Mouse (Mus musculus) layer of hippocampus, postnatal 36 days (tissue): ENCODE results near the gene Pacs2. TPM values are rescaled to one million over a fixed set of nuclear protein-coding genes. Genes with fewer than 3 reads are reported as not detected.
A peak's percentile ranks its signal among the peaks of the same experiment; 100 is the strongest.

ENCODE experiments used
- DNase-seq, 2 experiments: peaks; one replicate each; pipeline ENCODE4 v3.0.0; 2022
- total RNA-seq, 2 experiments: library from RNA; stranded (reverse); gene quantifications; 2 replicates each; pipeline ENCODE4 v1.2.3; 2021

The Pacs2 gene
- total RNA-seq: 10 to 100 TPM; 87.3 to 88.1 TPM

DNA sequence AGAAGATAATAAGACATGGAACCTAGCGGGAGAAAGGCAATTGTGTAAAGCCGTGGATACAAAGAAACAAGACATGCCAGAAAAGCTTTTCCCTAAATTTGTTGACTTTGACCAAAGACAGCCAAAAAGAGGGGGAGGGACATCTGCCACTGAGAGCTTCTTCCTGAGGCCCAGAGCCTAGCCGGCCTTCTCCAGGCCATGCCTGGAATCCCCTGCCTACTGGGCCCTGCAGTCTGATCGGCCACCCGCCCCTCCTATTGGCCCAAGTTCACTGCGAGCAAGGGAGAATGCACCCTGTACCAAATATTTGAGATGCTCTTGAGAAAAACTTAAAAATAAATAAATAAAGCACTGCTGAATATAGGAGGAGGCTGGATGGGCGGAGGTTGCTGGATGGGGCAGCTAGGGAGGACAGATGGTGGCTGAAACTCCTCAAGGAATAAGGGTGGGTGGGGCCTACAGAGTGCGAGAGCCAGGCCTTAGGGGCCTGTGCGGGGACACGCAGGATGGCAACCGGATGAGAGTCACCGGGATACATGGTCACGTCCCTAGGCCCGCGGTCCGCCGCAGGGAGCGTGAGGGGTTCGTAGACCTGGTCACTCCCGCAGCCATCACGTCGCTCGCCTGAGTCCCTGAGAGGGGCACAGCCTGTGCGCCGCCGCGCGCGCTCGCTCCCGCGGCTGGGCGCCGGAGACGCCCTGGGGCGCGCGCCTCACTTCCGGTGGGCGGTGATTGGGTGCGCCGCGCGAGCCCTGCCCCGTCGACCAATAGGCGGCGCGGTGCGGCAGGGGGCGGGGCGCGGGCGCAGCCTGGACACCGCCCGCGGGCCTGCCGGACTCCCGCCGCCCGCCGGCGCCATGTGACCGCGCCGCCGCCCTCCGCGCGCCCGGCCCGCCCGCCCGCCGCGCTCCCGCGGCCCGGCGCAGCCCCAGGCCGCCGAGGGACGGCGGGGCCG is at the start of gene Pacs2:
TSS of gene Pacs2 (plus strand) at position 905 of the 955 bp plus-strand sequence.
- peak; percentile 91 for DNase-seq

DNA sequence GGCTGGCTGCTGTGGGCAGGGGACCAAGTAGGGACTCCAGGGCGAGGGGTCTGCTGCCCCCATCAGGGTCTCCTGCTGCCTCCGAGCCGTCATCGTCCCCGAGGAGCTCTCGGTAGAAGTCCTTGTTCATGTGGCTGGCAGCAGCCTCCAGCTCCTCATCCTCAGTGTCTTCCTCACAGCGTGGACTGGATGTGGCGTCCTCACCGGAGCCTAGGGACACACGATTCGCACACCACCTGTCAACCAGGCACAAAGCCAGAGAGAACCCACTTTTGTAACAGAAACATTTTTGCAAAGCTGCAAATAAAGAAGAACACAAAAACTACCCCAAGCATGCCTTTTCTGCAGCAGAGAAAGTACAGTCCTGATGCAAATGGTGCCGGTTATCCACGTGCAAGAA is 48.5 kb upstream of the Pacs2 start:
- DNase-seq: no peak

DNA sequence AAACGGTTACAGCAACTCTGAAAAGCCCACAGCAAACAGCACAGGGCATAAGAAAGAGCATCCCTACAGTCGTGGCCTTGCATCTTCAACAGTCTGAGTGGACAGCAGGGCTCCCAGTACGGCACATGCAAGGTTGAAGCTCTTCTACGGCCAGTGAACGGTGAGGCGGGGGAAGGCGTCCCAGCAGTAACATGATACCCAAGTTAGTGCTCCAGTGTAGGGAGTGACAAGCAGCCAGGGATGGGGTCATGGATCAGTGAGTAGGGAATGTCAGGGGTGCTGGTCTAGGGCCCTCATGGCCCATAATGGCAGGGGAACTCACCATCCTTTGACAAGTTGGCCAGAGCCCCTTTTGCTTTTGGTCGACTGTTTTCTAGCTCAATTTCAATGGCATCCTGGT is 45.4 kb upstream of the Pacs2 start:
- DNase-seq: no peak

DNA sequence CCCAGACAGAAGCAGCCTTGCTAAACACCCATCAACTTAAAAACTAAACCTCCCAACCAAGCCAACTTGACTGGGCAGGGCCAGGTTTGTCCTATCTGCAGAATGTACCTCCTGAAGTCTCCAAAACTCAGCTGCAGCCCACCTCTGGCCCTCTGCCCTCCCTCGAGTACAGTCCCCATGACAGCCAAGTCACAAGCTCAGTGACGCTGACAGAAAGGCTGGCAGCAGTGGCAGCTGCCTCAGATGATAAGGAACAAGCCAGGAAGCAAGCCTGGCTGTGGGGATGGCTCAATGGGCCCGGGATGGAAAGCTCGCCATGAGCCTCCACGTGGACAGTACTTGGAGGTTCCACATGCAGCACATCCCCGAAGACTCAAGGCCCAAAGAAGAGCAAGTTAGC is 44.7 kb upstream of the Pacs2 start:
- no peak for DNase-seq

DNA sequence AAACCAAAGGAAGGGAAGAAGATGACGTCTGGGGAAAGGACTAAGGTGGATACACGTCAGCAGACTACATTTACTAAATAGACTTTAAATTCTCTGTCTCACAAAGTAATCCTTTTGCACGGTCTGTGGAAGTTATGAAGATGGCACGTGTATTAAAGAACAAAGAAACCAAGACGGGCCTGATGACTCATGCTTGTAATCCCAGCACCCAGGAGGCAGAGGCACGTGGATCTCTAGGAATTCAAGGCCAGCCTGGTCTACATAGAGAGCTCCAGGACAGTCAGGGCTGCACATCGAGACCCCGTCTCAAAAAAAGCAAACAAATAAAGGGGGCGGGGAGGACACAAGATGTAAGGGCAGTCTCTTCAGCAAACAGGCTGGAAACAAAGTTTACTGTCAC is 39.6 kb upstream of the Pacs2 start:
- no peak for DNase-seq

DNA sequence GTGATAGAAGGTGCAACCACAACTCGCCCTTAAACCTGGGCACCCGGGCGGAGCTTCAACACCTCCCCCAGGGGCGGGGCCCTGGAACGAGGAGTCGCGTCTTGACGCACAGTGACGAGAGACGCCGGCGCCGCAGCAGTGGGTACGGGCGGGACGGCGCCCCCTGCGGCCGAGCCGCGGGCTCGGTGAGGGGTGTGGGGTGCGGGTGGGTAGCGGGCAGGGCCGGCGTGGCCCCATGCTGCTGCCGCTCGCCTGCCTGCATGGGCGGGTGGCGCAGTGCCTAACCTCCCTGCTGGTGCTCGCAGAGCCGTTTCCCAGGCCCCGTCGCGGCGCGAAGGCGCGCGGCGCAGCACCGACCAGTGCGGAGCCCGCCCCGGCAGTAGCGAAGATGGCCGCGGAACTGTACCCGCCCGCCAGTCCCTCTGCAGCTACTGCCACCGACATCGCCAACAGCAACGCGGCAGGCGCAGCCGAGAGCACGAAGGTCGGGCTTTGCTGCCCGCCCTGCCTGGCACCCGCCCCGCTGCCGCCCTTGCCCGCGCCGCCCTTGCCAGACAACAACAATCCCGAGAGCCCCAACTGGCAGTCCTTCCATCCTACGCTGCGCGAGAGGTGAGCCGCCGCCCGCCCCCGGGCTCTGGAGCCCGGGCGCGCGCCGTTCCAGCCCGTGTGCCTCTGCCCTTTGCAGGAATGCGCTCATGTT is 37.8 kb upstream of the Pacs2 start, which contains the start of gene Btbd6:
TSS of gene Btbd6 (plus strand) at position 112 of the 703 bp plus-strand sequence.
- DNase-seq: peak; percentile 85 to 86

DNA sequence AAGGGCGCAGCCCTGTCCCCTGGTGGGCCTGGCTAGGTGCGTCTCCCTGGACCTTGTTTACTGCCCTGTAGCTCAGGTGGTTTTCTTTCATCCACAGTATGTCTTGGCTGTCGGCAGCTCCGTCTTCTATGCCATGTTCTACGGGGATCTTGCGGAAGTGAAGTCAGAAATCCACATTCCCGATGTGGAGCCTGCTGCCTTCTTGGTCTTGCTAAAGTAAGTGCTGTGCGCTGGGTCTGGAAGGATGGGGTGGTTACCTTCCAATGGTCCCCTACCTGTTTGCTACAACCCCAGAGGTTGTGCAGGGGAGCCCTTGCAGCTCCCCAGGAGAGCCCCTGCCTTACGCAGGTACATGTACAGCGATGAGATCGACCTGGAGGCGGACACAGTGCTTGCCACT is 37.2 kb upstream of the Pacs2 start:
- DNase-seq: no peak

DNA sequence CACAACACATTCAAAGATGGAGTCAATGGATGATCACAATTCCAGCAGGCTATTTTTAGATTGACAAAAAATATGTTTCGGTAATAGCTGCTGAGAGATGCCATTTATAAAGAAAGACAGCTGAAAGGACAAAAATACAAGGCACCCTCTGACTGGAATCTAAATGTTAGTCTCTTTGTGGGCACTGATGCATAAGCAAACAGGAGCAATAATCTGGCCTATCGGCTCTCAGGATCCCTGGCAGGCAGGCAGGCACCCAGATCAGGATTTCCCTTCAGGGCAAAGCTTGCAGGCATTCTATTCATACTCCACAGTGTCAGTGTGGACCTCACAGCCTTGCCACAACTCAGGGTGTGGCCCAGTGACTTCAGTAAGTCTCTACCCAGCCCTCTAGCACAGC is 32.3 kb upstream of the Pacs2 start:
- no peak for DNase-seq

DNA sequence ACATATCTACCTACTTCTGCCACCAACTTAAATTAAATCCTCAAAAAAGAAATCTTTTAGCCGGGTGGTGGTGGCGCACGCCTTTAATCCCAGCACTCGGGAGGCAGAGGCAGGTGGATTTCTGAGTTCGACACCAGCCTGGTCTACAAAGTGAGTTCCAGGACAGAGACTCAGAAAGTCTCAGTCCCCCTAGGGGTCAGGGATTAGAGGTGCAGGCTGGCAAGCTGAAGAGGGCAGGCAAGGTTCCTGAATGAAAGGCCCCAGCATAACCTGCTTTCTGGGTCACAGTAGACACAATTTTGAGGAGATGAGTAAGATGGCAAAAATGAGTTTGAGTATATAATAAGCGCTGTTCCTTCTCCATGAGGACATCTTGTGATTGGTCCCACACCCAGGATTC is 29.0 kb upstream of the Pacs2 start:
- no peak for DNase-seq

DNA sequence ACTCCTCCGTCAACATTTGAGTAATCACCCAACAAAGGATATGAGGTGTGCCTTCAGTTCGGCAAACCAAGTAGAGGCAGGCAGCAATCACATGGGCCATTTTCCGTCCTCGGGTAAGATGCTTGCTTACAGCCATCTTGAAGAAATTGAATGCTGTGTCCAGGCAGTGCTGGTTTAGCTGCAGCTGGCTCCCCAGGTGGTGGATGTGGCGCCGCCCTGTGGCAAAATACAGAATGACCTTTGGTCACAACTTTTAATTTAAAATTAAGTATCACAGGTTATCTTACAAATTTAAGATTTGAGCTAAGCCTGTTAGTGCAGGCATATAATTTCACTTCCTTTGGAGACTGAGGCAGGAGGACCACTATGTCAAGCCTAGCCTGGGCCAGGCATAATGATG is 26.4 kb upstream of the Pacs2 start:
- no peak for DNase-seq

DNA sequence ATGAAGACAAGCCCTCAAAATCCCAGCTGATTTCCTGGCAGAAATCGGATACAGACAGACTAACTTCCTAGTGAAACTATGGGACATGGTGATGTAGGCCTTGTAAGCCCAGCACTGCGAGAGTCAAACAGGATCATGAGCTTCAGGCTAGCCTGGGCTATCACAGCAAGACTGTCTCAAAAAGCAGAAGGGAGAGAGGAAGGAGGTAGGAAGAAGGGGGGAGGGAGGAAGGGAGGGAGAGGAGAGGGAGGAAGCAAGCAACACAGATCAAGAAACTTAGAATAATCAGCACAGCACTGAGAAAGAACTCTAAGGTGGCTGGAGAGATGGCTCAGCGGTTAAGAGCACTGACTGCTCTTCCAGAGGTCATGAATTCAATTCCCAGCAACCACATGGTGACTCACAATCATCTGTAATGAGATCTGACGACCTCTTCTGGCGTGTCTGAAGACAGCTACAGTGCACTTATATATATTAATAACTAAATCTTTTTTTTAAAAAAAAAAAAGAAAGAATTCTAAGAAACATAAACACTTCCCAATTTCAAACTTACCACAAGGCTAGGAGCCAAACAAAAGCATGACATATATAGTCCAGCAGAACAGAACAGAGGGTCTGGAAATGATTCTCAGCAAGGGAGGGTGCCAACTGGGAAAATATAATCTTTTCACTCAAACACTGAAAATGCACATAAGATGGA is 23.5 kb upstream of the Pacs2 start:
- DNase-seq: no peak

DNA sequence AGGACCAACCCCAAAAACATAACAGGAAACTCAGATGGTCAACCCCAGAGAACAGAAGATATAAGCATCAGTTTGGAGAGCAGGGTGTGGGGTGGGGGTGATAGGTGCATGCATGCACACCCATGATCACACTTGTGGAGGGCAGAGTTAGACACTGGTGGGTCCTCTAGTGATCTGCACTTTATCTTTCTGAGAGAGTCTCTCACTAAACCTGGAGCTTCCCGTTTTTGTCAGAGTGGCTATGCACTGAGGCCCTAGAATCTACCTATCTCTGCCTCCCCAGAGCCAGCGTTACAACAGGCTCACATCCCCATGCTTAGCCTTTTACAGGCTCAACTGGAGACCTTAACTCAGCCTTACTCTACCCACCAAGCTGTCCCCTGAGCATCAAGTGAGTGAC is 22.9 kb upstream of the Pacs2 start:
- DNase-seq: no peak

DNA sequence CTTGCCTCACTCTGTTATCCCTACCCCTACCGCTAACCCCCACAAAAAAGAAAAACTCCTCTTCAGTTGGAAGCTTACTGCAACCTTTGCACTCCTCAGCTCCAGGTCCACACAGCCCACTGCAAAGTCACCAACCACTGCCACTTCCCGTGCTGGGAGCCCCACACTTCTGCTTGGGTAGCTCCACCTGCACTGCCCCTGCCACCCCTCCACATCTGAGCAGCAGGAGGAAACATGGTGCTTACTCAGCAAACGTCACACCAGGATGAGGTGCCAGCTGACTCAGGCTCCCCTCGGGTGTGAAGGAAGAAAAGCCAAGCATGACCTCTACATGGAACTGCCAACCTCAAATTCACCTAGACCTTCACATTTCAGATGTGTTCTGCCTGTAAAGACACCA is 20.2 kb upstream of the Pacs2 start:
- no peak for DNase-seq

DNA sequence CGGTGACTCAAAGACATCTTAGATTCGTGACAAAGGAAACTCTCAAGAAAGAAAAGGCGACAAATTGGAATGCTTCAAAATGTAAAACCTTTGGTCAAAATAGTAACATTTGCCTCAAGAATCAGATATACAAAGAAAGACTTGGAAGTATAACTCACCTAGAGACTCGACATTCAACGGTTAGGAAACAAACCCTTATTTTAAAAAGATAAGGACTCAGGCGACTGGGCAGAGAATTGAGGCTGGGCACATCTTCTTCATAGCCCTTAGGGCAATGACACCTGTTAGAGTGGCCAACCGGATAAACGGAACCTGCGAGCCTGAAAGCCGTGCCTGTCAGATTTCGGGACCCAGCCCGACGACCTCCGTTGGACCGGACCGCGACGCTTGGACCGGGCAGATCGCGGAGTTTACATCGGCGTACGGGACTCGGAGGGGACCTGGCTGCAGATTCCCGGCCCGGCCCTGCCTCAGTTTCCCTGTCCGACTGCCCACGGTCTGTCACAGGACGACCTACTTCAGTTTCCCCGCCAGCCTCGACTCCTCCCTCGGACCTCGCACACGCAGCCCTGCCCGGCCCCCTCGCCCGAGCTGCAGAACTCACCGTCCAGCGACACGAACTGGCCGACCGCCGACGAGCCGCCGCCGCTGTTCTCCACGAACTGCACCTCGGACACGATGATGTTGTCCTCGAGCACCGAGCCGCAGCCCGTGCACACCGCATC is 14.6 kb upstream of the Pacs2 start:
- no peak for DNase-seq

DNA sequence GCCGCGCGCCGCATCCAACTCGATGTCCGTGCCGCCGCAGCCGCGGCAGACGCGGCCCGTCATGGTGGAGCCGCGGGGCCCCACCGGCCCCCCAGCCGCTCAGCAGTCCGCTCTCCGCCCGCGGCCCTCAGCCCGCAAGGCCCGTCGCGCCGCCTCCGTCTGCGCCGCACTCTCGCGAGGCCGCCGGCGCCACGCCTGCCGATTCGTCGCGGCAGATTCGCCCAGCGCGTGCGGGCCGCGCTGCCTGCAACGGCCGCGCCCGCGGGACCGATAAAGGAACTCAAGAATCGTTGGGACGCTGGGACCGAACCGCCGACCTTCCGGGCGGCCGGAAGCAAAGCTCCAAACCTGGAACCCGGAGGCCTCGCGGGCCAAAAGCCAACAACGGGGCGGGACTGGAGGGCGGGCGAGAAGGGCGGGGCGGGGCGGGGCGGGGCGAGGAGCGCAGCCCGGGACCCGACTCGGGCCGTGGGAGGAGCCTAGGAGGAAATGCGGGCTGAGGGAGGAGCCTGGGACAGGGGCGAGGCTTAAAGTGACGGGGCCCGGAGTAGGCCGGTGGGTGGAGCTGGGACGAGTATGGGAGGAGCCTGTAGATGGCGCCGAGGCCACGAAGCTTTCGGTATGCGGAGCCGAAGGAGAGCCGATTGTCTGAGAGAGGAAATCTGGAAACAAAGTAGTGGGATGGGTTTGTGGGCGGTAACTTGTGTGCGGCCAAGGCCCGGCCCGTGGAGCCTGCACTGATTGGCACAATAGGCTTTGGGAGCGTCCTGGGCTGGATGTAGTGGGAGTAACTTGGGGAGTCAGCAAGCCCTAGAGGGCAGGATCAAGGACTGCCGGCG is 13.8 kb upstream of the Pacs2 start, which contains the start of gene Brf1:
TSS of gene Brf1 (minus strand) at position 411 of the 839 bp plus-strand sequence.
- DNase-seq: peak; percentile 94 to 95

DNA sequence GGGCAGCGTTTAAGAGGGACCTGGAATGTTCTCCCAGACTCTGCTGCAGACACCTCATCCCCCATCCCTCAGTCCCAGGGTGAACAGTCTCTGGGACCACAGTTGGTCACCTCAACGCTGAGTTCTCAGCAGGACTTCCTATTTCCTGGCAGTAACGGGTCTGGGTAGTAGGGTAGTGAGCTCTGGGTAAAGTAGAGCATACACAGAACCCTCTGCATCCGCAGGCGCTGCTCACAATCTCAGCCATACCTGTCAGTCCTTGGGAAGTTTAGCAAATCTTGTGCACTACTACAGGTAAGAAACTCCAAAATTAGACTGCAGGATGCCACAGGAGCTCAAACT is 13.2 kb upstream of the Pacs2 start:
- no peak for DNase-seq

DNA sequence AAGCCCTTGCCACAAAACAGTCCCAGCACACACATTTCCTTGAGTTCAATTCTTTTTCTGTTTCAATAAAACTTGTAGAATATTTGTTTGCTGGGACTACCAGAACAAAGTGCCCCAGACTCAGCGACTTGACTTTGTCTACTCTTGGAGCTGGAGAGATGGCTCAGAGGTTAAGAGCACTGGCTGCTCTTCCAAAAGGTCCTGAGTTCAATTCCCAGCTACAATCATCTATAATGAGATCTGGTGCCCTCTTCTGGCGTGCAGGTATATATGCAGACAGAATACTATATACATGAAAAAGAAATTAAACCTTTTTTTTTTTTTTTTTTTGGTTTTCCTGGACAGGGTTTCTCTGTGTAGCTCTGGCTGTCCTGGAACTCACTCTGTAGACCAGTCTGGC is 11.6 kb upstream of the Pacs2 start:
- no peak for DNase-seq

DNA sequence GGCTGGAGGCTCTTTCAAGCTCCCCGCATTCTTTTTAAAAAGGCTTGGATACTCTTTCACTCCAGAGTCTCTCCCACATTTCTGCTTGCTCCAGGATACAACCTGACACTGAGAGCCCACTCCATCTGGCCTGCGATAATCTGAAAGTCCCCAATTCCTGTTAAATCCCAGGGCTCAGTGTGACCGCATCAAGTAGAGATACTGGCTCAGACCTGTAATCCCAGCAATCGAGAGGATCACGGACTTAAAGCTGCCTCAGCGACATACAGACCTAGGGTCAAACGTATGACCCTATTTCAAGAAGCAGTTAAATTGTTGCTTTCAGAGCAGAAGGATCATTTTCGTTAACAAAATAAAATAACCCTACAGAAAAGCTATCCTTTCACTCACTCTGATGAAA is 10.3 kb upstream of the Pacs2 start:
- DNase-seq: no peak

DNA sequence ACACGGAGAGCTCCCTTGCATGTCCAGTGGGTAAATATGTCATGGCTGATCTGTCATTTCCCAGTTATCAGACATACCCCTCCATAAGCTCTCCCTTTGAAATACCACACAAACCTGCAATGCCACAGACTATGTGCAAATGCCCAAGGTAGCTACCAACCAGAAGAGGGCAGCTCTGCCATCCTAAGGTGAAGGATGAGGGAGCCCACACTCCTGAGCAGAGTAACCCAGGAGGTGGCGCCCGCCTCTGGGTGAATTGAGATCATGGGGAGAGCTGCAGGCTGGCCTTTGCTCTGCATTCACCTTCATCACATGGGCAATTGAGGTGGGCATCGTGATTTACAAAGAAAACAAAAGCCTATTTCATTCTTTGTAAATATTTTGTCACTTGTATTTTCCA is 9.3 kb upstream of the Pacs2 start:
- peak; percentile 62 to 68 for DNase-seq

DNA sequence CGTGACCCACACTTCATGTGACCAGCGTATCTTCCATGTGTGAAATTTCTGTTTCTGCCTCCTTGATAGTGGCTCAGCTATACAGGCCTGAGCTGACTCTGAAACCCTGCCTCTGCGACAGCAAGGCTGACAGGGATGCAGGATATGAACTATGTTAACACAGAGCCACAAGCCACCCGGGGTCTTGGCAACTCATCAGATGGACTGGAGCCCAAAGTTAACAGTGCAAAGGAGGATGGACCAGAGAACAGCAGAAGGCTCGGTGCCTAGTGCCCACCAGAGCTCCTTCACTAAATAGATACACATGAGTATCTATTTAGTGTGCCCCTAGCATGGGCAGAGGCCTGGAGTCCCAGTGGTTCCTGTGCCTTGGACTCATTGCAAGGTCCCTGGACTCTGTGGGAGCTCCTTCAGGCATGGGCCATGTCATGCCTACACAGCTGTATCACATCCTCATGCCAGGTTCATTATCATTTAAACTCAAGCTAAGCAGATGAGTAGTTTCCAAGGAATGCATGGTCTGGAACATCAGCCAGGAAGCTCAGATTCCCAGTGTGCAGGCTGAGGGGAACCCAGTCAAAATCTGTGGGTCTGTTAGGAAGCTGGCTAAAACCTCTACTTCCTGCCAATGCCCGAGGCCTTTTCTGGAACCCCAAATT is 2.5 kb upstream of the Pacs2 start:
- no peak for DNase-seq

DNA sequence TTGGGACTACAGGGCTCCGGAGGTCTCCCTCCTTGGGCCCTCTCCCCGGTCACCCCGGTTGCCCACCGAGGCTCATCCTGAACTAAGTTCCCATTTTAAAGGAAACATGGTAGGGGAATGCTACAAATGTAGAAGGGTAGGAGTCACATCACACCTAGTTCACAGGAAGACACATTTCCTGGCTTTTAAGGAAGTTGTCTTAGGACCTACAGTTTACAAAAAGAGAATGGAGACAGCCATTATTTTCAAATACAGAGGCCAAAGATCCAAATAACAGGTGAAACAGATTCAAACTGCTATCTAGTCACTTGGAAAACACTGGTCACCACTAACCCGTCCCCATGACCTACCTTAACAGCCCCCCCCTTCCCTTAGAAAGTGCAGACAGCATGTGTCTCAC is 1.9 kb upstream of the Pacs2 start:
- DNase-seq: no peak
